Mouse (Mus musculus) layer of hippocampus, adult 8-10 months (tissue): Measurements from ENCODE around the gene Psmg4. TPM values are rescaled to one million over a fixed set of nuclear protein-coding genes. Genes with fewer than 3 reads are reported as not detected.

ENCODE experiments used
- DNase-seq, 2 experiments: peaks; one replicate each; pipeline ENCODE4 v3.0.0; 2022; ENCODE audit warnings: low spot score in 2 of 2
- total RNA-seq, 4 experiments: library from RNA; stranded (reverse); gene quantifications; 2 replicates each; pipeline ENCODE4 v1.2.4; 2022

Psmg4 gene
- total RNA-seq, 4 experiments from 2014 or later = 14.6 to 35.2 (median 23.7) TPM

DNA sequence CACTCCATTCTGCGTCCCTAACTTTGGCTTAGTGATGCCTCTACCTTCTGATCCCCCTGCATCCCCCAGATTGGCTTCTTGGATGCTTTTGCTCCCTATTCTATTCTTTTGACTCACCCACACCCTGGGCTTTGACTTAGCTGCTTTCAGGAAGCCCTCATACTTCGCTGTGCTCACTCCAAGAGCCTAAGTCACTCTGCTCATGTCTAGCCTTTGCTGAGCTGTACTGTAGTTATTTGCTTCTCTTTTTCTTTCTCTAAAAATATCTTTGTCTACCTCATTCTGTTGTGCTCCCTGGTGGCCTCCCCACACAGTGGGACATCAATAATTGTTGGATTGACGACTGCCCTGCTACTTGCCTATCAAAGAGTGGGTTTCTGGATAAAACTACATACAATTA lies 14.6 kb upstream of the Psmg4 start:
- peak in 1 of 2 experiments; percentile 6 for DNase-seq

DNA sequence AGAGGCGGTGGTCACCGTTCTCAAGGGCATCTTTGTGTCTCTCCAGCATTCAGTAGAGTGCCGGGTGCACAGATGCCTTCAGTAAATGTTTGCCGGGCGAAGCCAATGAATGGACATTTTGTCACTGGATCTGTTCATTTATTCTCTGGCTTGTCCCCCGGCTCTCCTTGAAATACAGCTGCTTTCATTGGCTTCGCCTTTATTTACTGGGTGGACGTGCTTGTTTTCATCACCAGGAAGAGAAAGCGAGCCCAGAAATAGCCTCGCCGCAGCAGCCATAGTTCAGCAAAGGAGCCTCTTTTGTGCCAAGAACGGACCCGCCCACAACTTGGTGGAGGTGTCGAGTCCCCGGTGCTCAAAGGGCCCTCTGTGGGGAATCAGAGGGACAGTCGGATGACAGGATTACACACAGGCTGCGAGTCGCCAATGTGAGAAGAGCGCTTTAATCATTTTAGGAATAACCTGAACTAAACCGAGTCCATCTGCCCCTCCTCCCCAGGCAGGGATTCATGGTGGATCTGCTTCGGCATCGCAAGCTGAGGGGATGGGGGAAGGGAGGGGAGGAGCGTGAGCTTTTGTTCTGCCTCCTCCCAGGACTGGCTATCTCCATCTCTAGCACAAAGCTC lies 13.9 kb upstream of the Psmg4 start:
- DNase-seq = peak; percentile 80 to 89

DNA sequence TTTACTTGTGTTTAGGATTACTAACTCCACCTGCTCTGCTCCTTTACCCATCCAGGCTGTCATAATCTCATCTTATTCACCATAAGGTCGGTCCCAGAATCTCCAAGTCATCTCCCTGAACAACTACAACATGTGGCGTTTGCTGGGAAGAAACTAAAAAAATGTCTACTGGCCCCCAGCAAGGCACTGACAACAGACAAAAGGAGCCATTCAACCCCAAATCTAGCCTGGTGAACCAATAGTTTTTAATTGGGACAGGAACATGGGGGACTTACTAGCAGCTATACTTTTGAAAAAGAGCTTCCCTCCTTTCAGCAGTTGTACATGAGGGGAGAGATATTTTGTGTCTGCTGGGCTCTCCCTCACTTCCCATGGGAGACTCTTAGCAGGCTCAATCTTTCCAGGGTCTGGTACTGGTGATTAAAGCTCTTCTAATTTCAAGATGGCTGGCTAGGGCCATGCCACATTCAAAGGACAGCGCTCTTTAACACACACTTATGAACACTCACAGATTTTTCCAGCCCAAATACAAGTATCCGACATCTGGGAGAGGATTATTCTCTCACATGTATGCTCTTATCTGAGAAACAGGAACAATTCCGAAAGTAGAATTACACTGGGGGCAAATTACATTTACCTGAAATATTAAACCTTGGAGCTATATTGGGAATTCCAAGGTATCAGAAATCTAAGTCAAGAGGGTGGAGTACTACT lies 13.1 kb upstream of the Psmg4 start:
- DNase-seq = no peak

DNA sequence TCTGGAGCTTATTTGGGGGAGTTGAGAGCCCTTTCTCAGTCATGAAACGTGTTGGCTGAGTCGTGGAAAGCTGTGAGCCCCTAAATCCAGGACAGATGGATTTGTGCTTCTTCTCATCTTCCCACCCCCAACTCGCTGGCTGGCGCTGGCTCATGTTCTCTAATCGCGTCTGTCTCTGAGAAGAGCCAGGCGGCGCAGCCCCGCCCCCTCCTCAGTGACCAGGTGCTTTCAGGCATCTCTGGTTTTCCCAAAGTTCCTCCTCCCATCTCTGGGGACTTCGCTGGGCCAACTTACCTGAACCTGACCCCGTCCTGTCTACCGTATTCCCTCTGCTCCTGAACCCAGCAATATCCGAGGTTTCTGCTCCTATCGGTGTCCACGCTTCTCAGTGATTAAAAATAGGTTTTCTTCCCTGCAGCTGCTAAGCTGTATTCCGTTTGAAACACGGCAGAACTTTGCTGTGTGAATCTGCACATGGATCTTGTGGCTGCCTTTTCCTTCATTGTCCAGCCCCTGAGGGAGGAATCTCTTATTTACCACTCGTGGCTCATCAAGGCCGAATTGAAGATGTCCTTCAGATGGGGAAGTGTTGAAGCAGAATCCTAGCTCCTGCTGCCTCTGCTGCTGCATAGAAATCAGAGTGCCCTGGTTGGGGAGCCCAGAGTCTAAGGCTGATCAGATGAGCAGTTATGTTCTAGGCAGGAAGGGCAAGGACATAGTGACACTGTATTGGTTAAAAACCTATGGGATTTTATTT lies 12.3 kb upstream of the Psmg4 start:
- peak in 1 of 2 experiments; percentile 77 for DNase-seq

DNA sequence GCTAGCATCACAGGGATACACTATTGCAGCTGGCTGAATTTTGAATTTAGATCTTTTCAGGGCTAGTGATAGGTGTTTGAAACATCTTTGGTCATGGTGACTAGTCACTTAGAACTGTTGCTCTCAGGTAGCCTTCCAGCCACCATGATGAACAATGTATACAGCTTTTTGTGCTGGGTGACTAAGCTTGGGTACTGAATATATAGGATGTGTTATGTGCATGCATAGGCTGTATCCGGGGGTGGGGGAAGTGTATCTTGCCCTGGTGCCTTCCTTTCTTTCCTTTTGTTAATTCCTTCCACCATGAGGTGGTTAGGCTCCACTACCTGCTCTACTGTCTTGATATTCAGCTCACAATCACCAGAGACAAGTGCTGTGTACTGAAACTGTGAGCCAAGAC lies 11.3 kb upstream of the Psmg4 start:
- no peak for DNase-seq

DNA sequence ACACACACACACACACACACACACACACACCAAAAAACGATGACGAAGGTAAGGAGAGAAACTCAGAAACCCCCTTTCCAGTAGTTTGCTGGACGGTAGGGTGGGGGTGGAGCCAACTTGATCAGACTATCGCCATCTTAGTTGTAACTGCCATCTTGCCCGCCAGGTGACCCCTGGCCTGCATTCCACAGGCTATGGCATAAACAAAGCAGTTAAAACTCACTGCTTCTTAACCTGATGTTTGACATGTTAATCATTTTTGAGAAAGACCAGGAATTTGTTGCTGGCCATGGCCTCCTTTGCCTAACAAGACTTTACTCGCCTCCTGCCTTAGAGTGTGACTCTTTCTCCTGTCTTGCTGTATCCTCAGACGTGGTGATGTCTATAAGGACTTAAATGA lies 10.1 kb upstream of the Psmg4 start:
- DNase-seq = peak in 1 of 2 experiments; percentile 1

DNA sequence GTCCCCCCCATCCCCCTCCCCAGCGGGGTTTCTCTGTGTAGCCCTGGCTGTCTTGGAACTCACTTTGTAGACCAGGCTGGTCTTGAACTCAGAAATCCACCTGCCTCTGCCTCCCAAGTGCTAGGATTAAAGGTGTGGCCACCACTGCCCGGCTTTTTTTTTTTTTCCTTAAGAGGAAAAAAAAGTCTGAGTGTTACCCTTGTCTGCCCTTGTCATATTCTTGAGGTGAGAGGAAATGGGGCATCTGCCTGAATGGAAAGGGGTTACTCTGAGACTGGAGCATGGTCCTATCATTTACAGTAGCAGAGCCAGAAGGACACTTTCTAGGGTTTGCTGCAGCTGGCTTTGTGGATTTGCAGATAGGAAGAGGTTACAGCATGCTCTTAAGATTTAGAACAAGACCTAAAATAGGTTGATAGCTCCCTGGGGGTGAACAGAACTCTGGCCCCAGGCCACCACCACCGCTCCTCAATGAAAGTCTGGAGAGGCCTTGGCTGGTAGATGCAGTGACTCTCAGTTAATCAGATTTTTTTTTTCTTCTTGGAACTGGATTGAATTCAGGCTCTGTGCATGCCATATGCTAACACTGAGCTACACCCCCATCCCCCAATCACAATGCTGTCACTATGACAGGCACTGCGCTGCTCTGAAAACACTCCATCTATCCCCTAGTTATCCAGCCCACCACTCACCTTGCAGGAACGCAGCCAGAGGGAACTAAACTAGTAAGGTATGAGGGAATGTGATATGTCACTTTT lies 9.3 kb upstream of the Psmg4 start:
- DNase-seq = peak in 1 of 2 experiments; percentile 50

DNA sequence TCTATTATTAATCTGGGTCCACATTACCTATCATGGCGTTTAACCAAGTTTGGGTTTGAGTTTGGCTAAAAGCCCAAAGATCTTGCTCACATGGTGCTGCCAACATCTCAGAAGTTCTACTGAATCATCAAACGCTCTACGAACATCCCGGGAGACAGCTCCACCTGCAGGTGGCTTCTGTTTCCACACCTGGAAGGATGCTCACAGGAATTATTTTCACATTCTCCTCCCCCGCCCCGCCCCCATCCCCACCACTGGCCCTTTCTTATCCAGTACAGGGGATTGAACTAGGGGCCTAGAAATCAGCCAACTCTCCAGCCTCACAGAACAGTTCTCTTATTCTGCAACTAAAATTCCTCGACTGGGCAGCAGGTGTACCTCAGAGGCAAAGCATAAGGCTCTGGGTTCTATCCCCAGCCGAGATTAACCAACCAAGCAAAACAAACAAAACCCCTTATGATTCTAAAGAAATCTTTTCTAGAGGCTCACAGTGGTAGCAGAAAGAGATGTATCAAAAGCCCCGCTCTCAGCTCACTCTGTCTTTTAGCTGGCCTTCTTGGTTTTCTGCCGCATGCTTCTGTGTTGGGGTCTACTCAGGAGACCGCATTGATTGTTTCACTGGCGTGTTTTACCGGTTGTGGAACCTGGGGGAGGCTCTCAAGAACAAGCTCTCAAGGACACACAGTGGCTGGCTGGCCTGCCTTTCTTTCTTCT lies 8.4 kb upstream of the Psmg4 start:
- DNase-seq = peak in 1 of 2 experiments; percentile 86

DNA sequence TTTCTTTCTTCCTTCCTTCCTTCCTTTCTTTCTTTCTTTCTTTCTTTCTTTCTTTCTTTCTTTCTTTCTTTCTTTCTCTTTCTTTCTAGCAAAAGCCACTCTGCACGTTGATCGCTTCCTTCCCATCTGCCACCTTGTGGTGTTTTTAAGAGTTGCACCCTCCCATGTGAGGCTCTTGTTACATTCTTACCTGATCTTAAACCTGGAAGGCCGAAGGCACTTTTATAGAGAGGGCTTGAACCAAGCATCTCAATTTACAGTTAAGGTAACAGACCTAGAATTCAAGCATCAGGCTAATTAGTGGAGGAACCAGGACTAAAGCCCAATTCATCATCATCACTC lies 7.9 kb upstream of the Psmg4 start:
- peak in 1 of 2 experiments; percentile 74 for DNase-seq

DNA sequence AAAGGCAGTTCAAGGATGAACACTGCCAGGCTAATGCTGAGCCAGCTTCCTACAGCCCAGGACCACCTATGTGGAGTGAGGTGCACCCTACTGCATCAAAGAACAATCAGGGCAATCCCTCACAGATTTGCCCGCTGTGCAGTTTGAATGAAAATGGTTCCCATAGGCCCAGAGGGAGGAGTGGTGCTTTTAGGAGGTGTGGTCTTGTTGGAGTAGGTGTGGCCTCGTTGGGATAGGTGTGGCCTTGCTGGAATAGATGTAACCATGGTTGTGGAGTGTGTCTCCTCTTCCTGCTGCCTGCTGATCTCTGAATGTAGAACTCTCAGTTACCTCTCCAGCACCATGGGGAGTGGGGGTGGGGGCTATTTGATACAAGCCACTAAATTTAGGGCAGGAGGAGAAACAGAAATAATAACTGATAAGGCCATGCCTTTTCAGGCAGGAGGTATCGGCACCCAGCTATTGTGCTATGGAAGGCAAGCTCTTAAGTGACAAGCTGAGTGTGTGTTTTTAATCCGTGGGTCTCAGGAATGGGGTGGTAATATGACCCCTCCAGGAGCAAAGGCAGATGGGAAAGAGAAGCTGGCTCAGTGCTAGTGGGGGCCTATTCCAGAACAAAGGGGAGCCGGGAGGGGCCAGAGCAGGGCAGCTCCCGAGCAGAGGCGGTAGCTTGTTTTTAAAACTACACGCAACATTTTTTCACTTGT lies 6.5 kb upstream of the Psmg4 start:
- DNase-seq = no peak

DNA sequence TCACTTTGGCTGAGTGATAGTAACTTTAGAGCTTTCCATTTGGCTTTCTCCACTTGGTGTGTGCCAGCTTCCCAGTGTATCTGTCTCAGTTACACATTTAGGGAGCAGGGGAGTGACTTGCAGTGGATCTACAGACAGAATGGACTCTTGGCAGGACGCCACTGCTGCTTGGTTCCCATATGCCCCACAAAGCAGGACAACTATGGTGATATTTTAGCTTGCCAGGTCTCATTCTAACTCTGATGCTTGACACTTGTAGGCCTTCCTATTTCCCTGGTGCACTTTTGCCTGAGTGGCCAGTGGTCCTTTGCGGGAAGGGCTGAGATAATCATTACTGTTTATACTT lies 6.0 kb upstream of the Psmg4 start:
- no peak for DNase-seq

DNA sequence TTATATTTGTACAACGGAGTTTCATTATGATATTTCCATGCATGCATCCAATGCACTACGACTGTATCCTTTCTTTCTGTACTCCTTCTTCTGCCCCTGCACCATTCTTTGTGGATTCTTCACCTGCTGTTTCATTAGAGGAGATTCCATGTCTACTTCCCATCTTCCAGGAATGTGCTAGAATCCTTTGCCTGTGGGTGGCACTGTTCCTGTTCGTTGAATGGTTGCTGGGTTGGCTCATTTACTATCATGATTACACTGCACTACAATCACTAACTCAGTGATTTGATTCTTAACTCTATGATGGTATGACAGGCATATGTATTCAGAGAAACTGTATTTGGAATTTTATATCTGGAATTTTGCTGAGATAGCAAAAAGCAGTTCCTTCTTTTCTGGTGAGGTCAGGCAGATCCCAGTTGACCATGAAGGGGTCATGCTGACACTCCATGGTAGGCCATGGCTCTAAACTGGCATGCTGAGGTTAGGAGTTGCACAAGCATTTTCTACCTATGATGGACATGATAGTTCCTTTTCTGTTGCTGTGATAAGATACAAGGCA lies 5.1 kb upstream of the Psmg4 start:
- no peak for DNase-seq

DNA sequence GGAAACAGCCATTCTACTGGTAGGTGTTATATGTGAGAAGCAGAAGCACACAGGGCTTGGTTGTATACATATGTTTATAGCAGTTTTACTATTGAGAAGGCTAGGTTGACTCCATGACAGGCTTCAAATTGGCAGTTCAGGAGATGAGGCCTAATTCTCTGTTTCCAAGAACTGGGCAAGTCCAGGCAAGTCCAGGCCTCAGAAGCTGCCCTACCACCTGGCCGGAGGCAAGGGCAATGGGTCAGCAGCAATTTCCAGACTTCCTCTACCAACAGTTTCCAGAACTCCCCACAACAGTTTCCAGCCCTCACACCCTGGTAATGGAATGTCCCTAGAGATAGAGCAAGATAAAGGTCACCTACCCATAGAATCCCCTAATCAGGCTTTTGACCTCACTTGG lies 2.8 kb upstream of the Psmg4 start:
- DNase-seq = no peak

DNA sequence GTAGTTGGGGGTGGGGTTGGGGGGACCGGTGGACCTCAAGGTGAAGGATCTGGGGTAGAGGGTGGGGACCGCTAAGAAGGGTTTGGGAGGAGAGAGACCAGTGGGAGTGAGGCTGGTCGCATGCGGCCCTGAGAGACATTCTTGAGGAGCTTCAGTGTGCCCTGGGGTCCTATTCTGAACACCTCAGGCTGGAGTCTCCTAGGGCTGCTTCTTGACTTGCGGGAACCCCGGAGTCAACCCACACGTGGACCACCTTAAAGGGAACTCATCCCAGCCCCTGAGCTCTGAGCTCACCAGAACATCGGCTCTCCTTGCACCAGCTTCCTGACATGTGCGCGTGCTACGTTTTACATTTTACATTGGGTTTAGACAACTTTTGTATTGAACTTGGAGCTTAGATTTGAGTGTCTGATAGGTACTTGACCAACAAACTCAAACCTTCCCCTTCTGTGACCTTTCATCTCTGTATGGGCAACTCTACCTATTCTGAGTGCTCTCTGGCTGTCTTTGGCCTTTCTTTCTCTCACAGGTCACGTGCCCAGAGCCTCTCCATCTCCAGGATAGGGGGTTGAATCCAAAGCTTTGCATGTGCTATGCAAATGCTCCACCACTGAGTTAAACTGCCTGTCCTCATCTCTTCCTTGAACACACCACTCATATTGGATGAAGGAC lies 676 bp downstream of the Psmg4 start:
- peak; percentile 33 to 49 for DNase-seq

DNA sequence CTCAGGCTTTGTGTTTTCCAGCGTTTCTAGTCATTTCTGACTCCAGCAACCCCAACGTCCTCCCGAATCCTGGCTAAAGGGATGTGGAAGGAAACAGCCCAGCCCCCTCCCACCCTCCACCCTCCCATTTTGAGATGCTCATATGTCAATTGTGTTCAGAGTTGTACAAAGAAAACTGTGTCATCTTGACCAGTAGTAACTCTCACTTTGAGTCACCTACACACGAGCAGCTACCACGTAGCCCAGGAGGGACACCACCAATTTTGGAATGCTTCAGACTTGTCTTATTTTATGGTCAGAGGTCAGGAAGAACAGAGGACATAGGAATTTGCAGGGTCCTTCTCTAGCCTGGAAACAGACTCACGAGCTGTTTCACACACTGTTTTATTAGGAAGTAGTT lies 11.3 kb downstream of the Psmg4 start:
- no peak for DNase-seq

DNA sequence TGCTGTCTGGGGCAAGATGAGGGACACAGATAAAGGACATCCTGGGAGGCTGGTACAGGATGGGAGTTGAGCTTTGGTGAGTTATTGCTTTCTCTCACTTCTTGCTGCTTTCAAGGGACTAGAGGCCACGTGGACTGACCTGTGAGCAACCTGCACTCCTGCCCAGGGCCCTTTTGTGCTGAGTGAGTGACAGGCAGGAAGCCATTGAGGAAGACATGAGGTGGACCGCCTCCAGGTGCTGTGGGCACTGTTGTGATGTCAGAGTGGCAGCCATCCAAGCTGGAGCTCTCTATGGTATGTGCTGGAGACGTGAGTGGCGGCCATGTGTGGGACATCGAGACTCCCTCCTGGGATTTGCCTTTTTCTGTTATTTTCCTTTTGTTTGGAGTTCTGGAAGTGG lies 18.9 kb downstream of the Psmg4 start:
- DNase-seq = no peak

DNA sequence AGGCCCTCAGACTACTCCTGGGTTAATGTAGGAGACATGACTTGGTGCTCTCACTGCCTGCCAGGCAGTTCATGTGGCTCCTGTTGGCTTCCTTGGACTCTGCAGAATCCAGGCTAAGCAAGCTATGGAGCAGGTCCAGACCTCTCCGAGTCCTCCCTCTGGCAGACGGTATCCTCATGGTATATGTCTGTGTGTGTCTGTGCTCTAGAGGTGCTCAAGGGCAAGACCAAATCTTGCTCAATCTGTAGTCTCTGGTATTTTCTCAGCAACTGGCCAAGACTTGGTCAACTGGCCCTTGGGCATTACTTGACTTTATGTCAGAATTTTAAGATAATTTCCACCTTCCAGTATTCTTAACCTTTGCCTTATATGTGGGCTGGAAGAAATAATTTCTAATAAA lies 22.6 kb downstream of the Psmg4 start:
- no peak for DNase-seq

DNA sequence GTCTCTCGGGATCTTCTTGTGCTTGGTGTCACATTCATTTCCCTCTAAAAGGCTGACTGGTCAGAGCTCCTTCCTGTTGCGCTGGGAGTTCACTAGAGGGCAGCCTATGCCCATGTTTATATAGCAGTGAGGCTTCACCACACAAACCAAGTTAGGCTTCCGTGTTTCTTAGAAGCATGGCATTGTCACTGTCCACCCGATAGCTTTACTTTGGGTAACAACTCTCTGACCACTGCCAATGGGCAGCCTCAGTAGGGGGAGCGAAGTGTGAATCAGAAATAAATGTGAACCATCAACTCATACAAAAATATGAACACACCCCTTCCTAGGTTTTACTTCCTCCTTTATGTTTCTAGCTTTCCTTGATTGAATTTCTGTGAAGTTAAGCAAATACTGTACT lies 24.8 kb downstream of the Psmg4 start:
- peak; percentile 65 to 73 for DNase-seq

DNA sequence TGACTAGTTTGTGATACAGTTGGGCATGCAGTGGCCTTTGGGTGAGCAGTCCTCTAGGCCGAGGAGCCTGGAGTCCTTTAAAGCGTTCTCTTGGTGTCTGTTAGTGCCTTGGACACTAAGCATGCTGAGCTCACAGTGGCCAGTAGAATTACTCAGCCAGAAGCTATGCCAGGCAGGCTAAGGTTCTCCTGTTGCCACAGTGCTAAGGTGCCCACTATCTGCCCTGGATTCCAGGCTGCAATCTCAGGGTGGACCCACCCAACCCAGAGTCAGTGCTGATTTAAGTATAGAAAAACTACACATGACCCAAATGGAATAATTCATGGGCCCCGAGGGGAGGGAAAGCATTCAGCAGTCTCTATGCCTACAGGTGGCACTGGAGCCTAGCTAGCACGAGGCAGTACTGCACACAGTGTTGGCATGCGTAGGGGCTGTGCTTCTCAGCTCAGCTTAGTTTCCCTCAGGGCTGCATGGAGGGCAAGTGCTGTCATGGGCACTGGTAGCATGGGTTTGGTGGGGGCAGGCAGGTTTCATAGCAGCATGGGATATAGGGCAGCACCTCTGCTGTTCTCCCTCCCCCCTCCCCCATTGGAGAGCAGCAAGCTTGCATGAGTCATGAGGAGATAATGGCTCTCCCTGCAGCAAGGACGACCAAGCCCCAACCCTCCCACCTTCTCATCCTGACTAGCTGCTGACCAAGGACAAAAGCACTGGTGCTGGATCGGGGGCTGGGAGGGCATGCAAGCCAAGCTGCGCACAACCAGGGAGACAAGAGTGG lies 29.8 kb downstream of the Psmg4 start:
- DNase-seq = peak in 1 of 2 experiments; percentile 43
